Mouse (Mus musculus) embryonic facial prominence, embryonic 15.5 days (tissue): ENCODE measurements around the gene Gm26602. TPM values are rescaled to one million over a fixed set of nuclear protein-coding genes. Genes with fewer than 3 reads are reported as not detected.
"Not testable (repeated sequence)": the region's sequence is repeated elsewhere in the genome, so short reads cannot be mapped to it uniquely, and the experiment has no call there.

Experiments
- ATAC-seq: fragments of 200-750 bp; cut with Nextera tagmentation; 2 replicates; pipeline ENCODE4 v1.8.0; 2017; ENCODE audit warnings: low read depth, moderate TSS enrichment; ENCODE audit not compliant: insufficient number of reproducible peaks, low FRiP score, low TSS enrichment
- H3K27ac ChIP-seq: fragments of 300-500 bp; sonication (generic); replicated peaks from 2 replicates; pipeline ENCODE4 v1.5.1; 2015; ENCODE audit warnings: mild to moderate bottlenecking, inconsistent platforms
- H3K27me3 ChIP-seq: fragments of 300-500 bp; sonication (generic); 2 replicates; pipeline ENCODE4 v1.6.1; 2015; ENCODE audit warnings: inconsistent platforms
- H3K36me3 ChIP-seq: fragments of 300-500 bp; sonication (generic); 2 replicates; pipeline ENCODE4 v1.6.1; 2015; ENCODE audit warnings: mild to moderate bottlenecking, inconsistent platforms
- H3K4me1 ChIP-seq: fragments of 300-500 bp; sonication (generic); 2 replicates; pipeline ENCODE4 v1.6.1; 2015; ENCODE audit warnings: inconsistent platforms
- H3K4me2 ChIP-seq: fragments of 300-500 bp; sonication (generic); replicated peaks from 2 replicates; pipeline ENCODE4 v1.6.1; 2015; ENCODE audit warnings: mild to moderate bottlenecking, inconsistent platforms
- H3K4me3 ChIP-seq: fragments of 300-500 bp; sonication (generic); replicated peaks from 2 replicates; pipeline ENCODE4 v1.5.1; 2015; ENCODE audit warnings: mild to moderate bottlenecking, inconsistent platforms
- H3K9ac ChIP-seq: fragments of 300-500 bp; sonication (generic); 2 replicates; pipeline ENCODE4 v1.6.1; 2015; ENCODE audit warnings: inconsistent platforms
- H3K9me3 ChIP-seq: fragments of 300-500 bp; sonication (generic); replicated peaks from 2 replicates; pipeline ENCODE4 v1.6.1; 2016; ENCODE audit warnings: inconsistent platforms
- WGBS: fragments of 180-500 bp; shearing (Covaris S2); methylation state at CpG from one replicate; pipeline ENCODE4 v1.1.7; 2015; 5-methylcytosine and 5-hydroxymethylcytosine counted together
- microRNA-seq: library from miRNA; unstranded; fragments of <30 nt; microRNA quantifications from one replicate; pipeline ENCODE4, GENCODE M21; 2016; ENCODE audit warnings: borderline number of aligned reads
- polyA plus RNA-seq: library from polyadenylated mRNA; unstranded; fragments of >200 nt; fragmentation: Nextera tagmentation; extraction: Ambion mirVana; gene quantifications from 2 replicates; pipeline ENCODE4 v1.2.1, GENCODE M21; 2015

The Gm26602 gene
- polyA plus RNA-seq, 1 experiment from 2014 or later, result 5.2 TPM

DNA sequence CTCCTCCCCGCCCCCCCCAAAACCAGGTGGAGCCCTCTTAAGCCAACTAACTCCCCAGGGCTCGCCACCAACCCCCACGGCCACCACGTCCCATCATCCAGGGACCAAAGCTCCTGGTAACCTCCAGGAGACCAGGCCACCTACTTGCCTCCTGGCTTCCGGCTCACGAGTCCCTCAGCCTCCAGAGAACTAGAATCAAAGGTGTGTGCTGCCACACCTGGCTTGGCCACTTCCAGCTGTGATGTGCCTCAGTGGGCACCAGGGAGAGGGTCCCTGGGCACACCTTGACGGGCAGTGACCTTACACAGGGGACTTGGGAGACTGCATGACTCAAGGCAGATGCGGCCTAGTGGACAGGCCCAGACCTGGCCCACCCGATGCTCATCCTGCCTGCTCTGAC lies 45.0 kb downstream of the Gm26602 start:
- ATAC-seq, result no peak
- 58% methylated on average over 9 of the region's 9 CpGs for WGBS
- Histone ChIP-seq H3K4me1 (peaks cover 9% of the 10 kb centered on the region), H3K4me2 (no peak overlapping the region), H3K9ac (no peak overlapping the region), H3K9me3 (no peaks in the 10 kb centered on the region), H3K4me3 (no peak overlapping the region), H3K27me3 (no peaks in the 10 kb centered on the region), H3K36me3 (peaks cover 24% of the 10 kb centered on the region), H3K27ac (no peak overlapping the region; the same call in 1 of the 2 replicates)

DNA sequence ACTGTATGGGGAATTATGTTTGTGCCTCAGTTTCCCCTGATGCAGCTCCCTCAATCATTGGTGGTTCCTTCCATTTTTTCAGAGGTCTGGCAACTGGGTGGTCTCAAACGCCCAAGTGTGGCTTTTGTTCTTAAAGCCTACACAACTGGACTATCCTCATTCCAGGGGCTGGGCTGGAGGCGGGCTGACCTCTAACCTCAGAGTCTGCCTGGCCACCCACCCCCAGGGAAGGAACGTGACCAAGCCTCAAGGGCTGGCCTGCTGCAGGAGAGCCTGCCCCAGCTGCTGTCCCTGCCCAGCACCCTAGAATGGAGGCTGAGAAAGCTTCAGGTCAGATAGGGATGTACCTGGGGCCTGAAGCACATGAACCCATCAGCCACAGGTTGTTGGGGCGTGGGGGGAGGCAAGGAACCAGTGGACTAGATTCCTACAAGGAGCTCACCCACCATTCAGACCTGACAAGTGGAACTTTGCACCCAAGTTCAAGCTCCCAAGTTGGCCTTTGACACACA lies 46.0 kb downstream of the Gm26602 start:
- ATAC-seq, result no peak
- Histone ChIP-seq H3K9me3 (no peaks in the 10 kb centered on the region), H3K4me1 (peaks cover 14% of the 10 kb centered on the region), H3K4me2 (no peak overlapping the region), H3K9ac (no peak overlapping the region), H3K27me3 (no peaks in the 10 kb centered on the region), H3K36me3 (peaks cover 14% of the 10 kb centered on the region), H3K4me3 (no peak overlapping the region), H3K27ac (no peak overlapping the region)
- WGBS, result 33% methylated on average over 4 of the region's 4 CpGs

DNA sequence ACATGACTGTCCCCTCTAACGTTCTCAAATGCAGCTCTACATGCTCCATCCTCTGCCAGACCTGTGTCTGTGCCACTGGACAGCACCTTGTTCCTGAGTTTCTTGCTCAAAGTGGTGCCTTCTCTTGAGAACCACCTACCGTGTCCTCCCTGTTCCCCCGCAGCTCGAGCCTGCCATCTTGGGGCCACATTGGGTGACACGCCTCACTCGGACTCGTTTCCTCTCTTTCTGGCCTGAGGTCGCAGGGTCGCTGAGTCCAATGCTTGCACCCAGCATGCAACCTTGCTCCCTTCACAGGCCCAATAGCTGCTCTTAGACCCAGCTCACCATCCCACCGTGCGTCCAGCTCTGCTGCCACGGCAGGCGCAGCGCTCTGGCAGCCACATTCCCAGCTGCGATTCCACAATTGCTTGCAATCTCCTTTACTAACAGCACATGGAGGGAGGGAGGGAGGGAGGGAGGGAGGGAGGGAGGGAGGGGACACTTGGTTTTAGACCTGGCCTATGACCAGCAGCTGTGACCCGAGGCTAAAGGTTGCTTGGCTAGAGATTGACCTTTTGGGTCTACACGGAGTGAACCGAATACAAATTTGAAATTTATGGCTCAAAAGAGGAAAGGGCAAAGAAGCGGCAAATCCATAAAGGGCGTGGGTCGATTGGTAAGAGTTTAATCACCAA lies 47.6 kb downstream of the Gm26602 start:
- Histone ChIP-seq H3K9ac (no peak overlapping the region), H3K4me2 (peak overlapping the region; percentile 30; the same call in 1 of the 2 replicates)
- WGBS, result 14% methylated on average over 21 of the region's 21 CpGs

DNA sequence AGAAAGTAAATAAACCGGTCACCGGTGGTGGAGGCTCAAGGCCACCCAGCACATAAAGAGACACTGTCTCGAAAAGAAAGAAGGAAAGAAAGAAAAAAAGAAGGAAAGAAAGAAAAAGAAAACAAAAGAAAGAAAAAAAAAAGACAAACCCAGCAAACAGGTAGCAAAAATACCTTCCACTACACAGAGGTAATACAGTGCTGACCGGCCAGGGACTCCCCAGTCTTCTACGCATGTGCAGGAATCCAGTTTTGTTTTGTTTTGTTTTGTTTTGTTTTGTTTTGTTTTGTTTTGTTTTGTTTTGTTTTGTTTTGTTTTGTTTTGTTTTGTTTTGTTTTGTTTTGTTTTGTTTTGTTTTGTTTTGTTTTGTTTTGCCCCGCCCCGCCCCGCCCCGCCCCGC lies 48.8 kb downstream of the Gm26602 start:
- H3K9me3 ChIP-seq, H3K27ac ChIP-seq, ATAC-seq, H3K27me3 ChIP-seq, H3K9ac ChIP-seq: not testable (repeated sequence)
- peaks cover 14% of the 10 kb centered on the region for H3K4me1 ChIP-seq
- WGBS, result 33% methylated on average over 10 of the region's 10 CpGs
- H3K4me2 ChIP-seq, result peak overlapping the region; percentile 76
- peak overlapping the region; percentile 100 for H3K4me3 ChIP-seq
- peaks cover 24% of the 10 kb centered on the region for H3K36me3 ChIP-seq

More for the DNA sequence above, 47.6 kb downstream of the Gm26602 start:
- peaks cover 14% of the 10 kb centered on the region for H3K4me1 ChIP-seq
- ATAC-seq, result no peak
- no peak overlapping the region for H3K27ac ChIP-seq
- H3K4me3 ChIP-seq, result no peak overlapping the region
- no peaks in the 10 kb centered on the region for H3K9me3 ChIP-seq
- peaks cover 17% of the 10 kb centered on the region for H3K36me3 ChIP-seq
- no peaks in the 10 kb centered on the region for H3K27me3 ChIP-seq

DNA sequence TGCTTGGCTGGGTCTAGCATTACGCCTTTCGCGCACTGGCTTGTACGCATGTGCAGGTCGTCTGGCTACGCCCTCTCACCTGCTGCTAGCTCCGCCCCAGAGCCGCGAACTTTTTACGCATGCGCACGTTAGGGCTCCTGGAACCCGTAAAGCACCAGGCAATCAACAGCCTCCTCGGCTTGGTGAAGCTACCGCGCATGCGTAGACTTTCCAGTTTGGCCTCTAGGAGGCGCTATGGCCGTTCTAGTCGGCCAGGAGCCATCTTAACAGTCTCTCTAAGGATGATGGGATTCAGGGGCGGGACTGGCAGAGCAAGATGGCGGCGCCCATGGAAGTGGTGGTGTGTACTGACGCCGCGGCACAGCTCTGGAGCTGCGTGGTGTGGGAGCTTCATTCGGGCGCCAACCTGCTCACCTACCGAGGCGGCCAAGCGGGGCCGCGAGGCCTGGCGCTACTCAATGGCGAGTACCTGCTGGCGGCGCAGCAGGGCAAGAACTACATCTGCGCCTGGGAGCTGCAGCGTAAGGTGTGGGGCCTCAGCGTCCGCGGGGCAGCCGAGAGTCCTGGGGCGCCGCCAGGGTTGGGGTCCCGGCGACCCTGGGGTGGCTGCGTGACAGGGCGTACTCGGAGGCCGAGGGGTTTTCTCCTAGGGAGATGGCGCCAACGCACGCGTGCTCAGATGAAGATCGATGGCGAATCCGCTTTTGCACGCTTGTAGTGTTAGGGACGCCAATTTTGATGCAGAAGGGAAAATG lies 49.4 kb downstream of the Gm26602 start, which contains the start of gene Wdr18:
Gene Wdr18, plus strand, starts transcription at position 306 of the 755 bp plus-strand sequence.
- Histone ChIP-seq H3K9ac (peak within 1 kb of the TSS; percentile 84), H3K9me3 (no peaks in the 10 kb centered on the region), H3K27ac (peak within 1 kb of the TSS; percentile 77), H3K36me3 (peaks cover 30% of the 10 kb centered on the region), H3K4me2 (peak within 1 kb of the TSS; percentile 76), H3K4me1 (peaks cover 14% of the 10 kb centered on the region), H3K27me3 (no peaks in the 10 kb centered on the region), H3K4me3 (peak within 1 kb of the TSS; percentile 100)
- under 1% methylated on average over 61 of the region's 61 CpGs for WGBS
- ATAC-seq, result peak; percentile 96

Small RNA genes within 50 kb of the gene (microRNA-seq; reads per million reads assigned to microRNA genes)
- not detected for gene Mir6910

Other genes starting within 250 kb of the Gm26602 start
- 8.4 and 9.1 TPM in 2 replicates for gene Madcam1, start 246.3 kb upstream of the Gm26602 start, polyA plus RNA-seq
- gene Tpgs1, start 241.5 kb upstream of the Gm26602 start, polyA plus RNA-seq, result 62.4 and 63.6 TPM in 2 replicates
- gene Cdc34, start 228.7 kb upstream of the Gm26602 start, polyA plus RNA-seq, result 94.8 and 96.8 TPM in 2 replicates
- 0.89 and 1.5 TPM in 2 replicates for gene Gzmm, start 221.8 kb upstream of the Gm26602 start, polyA plus RNA-seq
- gene Bsg, start 206.4 kb upstream of the Gm26602 start, polyA plus RNA-seq, result 837 and 902 TPM in 2 replicates
- gene Hcn2, start 194.2 kb upstream of the Gm26602 start, polyA plus RNA-seq, result 0.07 and 0.13 TPM in 2 replicates
- 41.6 and 46.6 TPM in 2 replicates for gene Polrmt, start 164.3 kb upstream of the Gm26602 start, polyA plus RNA-seq
- gene Fgf22, start 155.8 kb upstream of the Gm26602 start, polyA plus RNA-seq, result 2.5 and 3.9 TPM in 2 replicates
- gene Rnf126, start 143.9 kb upstream of the Gm26602 start, polyA plus RNA-seq, result 110 and 127 TPM in 2 replicates
- 20.1 and 20.2 TPM in 2 replicates for gene Fstl3, start 133.6 kb upstream of the Gm26602 start, polyA plus RNA-seq
- 0.07 TPM in 1 of 2 replicates, not detected in the other for gene Prss57, start 119.9 kb upstream of the Gm26602 start, polyA plus RNA-seq
- 88.1 and 96.6 TPM in 2 replicates for gene Palm, start 117.3 kb upstream of the Gm26602 start, polyA plus RNA-seq
- gene Misp, start 89.9 kb upstream of the Gm26602 start, polyA plus RNA-seq, result 5.4 and 7.8 TPM in 2 replicates
- gene Ptbp1, start 56.4 kb upstream of the Gm26602 start, polyA plus RNA-seq, result 299 and 325 TPM in 2 replicates
- 4.3 and 5.6 TPM in 2 replicates for gene Prtn3, start 36.4 kb upstream of the Gm26602 start, polyA plus RNA-seq
- gene Plppr3, start 36.2 kb upstream of the Gm26602 start, polyA plus RNA-seq, result 59.9 and 68.2 TPM in 2 replicates
- gene Elane, start 24.6 kb upstream of the Gm26602 start, polyA plus RNA-seq, result 0.28 and 0.85 TPM in 2 replicates
- gene Cfd, start 20.0 kb upstream of the Gm26602 start, polyA plus RNA-seq, result not detected in 2 replicates
- gene Med16, start 1.9 kb upstream of the Gm26602 start, polyA plus RNA-seq, result 44.0 and 48.4 TPM in 2 replicates
- 1.1 and 1.4 TPM in 2 replicates for gene Kiss1r, start 6.1 kb downstream of the Gm26602 start, polyA plus RNA-seq
- 179 and 181 TPM in 2 replicates for gene R3hdm4, start 10.4 kb downstream of the Gm26602 start, polyA plus RNA-seq
- 6.6 and 7.0 TPM in 2 replicates for gene Arid3a, start 16.2 kb downstream of the Gm26602 start, polyA plus RNA-seq
- gene Wdr18, start 49.3 kb downstream of the Gm26602 start, polyA plus RNA-seq, result 84.7 and 90.6 TPM in 2 replicates
- gene Grin3b, start 59.9 kb downstream of the Gm26602 start, polyA plus RNA-seq, result 0.63 and 0.77 TPM in 2 replicates
- 23.9 and 29.3 TPM in 2 replicates for gene Tmem259, start 73.5 kb downstream of the Gm26602 start, polyA plus RNA-seq
- 288 and 296 TPM in 2 replicates for gene Cnn2, start 77.7 kb downstream of the Gm26602 start, polyA plus RNA-seq
- 3.7 and 4.0 TPM in 2 replicates for gene Abca7, start 85.6 kb downstream of the Gm26602 start, polyA plus RNA-seq
- gene Arhgap45, start 105.8 kb downstream of the Gm26602 start, polyA plus RNA-seq, result 5.1 and 6.2 TPM in 2 replicates
- 218 and 221 TPM in 2 replicates for gene Polr2e, start 128.9 kb downstream of the Gm26602 start, polyA plus RNA-seq
- 503 and 528 TPM in 2 replicates for gene Gpx4, start 136.3 kb downstream of the Gm26602 start, polyA plus RNA-seq
- gene Sbno2, start 194.7 kb downstream of the Gm26602 start, polyA plus RNA-seq, result 19.4 and 19.8 TPM in 2 replicates
- gene Stk11, start 204.9 kb downstream of the Gm26602 start, polyA plus RNA-seq, result 21.3 and 27.3 TPM in 2 replicates
- gene Atp5d, start 227.8 kb downstream of the Gm26602 start, polyA plus RNA-seq, result 516 and 519 TPM in 2 replicates
- 9.3 and 10.9 TPM in 2 replicates for gene Cbarp, start 230.0 kb downstream of the Gm26602 start, polyA plus RNA-seq
- gene Midn, start 237.4 kb downstream of the Gm26602 start, polyA plus RNA-seq, result 18.3 and 20.4 TPM in 2 replicates